Mouse (Mus musculus) brain, embryonic 14.5 days (tissue): ENCODE measurements around the gene Fdxr.

ENCODE experiments used
- CTCF ChIP-seq: fragments of 200-500 bp; IDR thresholded peaks from 2 replicates; pipeline ENCODE4 v1.5.1; 2012; ENCODE audit warnings: inconsistent platforms, mild to moderate bottlenecking, moderate library complexity, borderline replicate concordance; ENCODE audit not compliant: insufficient read depth, insufficient read length; ENCODE audit errors: extremely low read depth
- POLR2A ChIP-seq: fragments of 200-500 bp; IDR thresholded peaks from 2 replicates; pipeline ENCODE4 v1.6.1; 2012; ENCODE audit warnings: mild to moderate bottlenecking, inconsistent platforms, borderline replicate concordance; ENCODE audit not compliant: poor library complexity, insufficient read depth, insufficient read length, severe bottlenecking; ENCODE audit errors: extremely low read depth

DNA sequence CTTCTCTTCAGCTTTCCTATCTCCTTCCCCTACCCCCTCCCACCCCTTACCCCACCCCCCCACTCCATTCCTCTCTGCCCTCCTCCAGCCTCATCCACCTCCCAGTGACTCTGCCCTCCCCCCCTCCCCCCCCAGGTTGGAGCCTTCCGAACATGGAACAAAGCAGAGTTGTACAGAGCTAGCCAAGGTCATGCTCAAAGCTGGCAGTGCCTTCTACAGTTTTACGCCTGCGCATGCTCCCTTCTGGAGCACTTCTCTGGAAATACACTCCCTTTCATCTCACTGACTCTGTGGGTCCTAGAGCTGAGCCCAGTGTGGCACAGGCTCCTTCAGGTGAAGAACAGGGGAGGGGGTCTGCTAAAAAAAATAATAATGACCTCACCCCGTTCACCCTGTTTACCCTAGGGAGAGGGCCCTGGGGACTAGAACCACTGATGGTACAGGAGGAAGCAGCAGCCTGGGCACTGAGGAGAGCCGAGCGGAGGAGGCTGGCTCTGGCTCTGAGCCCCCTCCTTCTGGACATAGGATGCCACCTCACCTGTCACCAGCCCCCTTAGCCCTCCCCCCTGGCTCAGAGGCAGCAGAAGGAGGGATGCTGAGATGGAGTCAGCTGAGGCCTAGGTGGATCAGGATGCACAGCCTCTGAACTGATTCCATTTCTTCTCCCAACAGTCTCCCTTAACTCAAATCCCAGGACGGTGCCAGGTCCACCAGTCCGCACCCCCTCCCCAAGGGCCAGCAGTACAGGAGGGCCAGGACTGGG, 6.1 kb upstream of the Fdxr start:
- TF ChIP-seq CTCF (no peak), POLR2A (no peak)
